Mouse (Mus musculus): ENCODE data around the gene Krtap17-1. TPM values are rescaled to one million over a fixed set of nuclear protein-coding genes. Genes with fewer than 3 reads are reported as not detected.

Gene Krtap17-1
- 0.26 TPM in 1 of 2 replicates, not detected in the other for polyA plus RNA-seq (2015; fragmentation: Nextera tagmentation; extraction: Ambion mirVana)

DNA sequence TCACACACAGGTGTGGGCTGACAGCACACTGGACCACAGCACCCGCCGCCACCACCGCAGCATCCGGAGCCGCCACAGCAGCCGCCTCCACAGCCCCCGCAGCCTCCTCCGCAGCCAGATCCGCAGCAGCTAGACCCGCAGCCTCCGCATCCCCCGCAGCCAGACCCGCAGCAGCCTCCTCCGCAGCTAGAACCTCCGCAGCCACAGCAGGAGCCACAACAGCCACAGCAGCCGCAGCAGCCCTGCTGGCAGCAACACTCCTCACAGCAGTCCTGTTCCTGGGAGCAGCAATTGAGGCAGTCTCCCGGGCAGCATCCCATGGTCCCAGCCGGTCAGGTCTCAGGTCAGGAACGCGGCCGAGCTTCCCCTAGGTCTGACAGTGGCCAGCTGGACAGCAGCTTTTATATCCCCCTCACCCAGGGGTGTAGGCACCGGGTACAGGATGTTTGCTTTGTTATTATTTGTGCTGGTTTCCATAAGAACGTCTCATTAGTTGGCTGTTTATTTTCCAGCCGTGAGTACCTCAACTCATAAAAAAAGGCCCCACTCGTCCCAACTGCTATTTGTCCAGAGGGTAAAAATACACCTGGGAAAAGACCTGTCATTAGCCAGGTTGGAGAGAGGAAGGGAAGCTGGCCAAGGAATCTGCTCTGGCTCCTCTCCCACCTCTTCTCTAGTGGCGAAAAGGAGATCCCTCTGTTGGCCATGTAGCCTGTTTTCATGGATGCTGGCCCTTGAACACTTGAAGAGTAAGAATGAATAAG lies at the start of gene Krtap17-1:
Gene Krtap17-1, minus strand, starts transcription at position 375 of the 764 bp plus-strand sequence.
- H3K27ac ChIP-seq = no peak within 1 kb of the TSS
- H3K4me3 ChIP-seq (replicated peaks) = no peak within 1 kb of the TSS
- H3K27me3 ChIP-seq (replicated peaks) = 0 out of 2 replicates have a peak, but pooled peaks cover 3% of the 10 kb centered on the region
- H3K36me3 ChIP-seq = no peaks in the 10 kb centered on the region
- WGBS = 12% methylated on average over 26 of the region's 26 CpGs
- H3K4me2 ChIP-seq (replicated peaks) = peak within 1 kb of the TSS; percentile 17; the same call in 1 of the 2 replicates
- no peak for ATAC-seq
- H3K4me1 ChIP-seq (replicated peaks) = no peaks in the 10 kb centered on the region
- no peak within 1 kb of the TSS for H3K9ac ChIP-seq
- H3K9me3 ChIP-seq = no peaks in the 10 kb centered on the region

DNA sequence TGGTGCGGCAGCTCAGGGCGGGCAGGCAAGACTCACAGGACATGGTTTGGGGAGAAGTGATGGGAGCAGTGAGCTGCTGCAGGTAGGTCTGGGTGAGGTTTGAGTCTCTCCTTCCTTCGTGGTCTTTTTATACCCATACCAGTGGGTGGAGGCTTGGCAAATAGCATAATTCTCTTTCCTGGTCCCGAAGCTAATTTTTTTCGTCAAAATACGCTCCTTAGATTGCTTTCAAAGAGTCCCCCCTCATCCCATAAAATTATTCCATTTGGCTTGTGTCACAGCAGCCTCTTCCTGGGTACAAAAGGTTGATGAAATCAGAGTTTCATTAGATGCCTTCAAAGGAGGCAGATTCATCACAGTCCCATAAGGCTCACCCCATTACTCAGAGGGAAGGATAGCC lies 47.7 kb upstream of the Krtap17-1 start, which contains the start of gene Krt34:
Gene Krt34, minus strand, starts transcription at position 101 of the 400 bp plus-strand sequence.
- Histone ChIP-seq H3K36me3 (no peaks in the 10 kb centered on the region), H3K9me3 (no peaks in the 10 kb centered on the region), H3K27me3 (replicated peaks) (no peaks in the 10 kb centered on the region), H3K4me3 (replicated peaks) (no peak within 1 kb of the TSS), H3K4me1 (replicated peaks) (0 out of 2 replicates have a peak, but pooled peaks cover under 1% of the 10 kb centered on the region), H3K4me2 (replicated peaks) (no peak within 1 kb of the TSS), H3K9ac (no peak within 1 kb of the TSS), H3K27ac (no peak within 1 kb of the TSS)
- WGBS = 88% methylated on average over 6 of the region's 6 CpGs
- no peak for ATAC-seq

DNA sequence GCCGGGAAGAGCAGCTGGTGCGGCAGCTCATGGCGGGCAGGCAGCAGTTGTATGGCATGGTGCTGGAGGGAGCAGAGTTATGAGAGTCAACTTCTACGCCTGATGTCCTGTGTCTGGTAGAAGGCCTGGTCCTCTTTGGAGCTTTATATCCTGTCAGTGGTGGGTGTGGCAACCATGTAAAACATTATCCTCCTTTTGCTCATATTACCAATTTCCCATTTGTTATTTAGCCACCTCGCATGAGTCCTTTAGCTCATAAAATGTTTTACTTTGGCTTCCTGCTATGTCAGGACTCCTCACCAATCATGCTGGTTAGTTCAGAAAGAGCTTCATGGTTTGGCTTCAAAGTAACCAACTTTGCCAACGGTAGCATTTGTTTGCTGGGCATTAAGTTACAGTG lies 36.0 kb upstream of the Krtap17-1 start, which contains the start of gene Krt33b:
Gene Krt33b, minus strand, starts transcription at position 101 of the 400 bp plus-strand sequence.
- Histone ChIP-seq H3K4me1 (replicated peaks) (no peaks in the 10 kb centered on the region), H3K27me3 (replicated peaks) (no peaks in the 10 kb centered on the region), H3K4me2 (replicated peaks) (no peak within 1 kb of the TSS), H3K9ac (no peak within 1 kb of the TSS), H3K36me3 (no peaks in the 10 kb centered on the region), H3K4me3 (replicated peaks) (no peak within 1 kb of the TSS), H3K9me3 (no peaks in the 10 kb centered on the region), H3K27ac (no peak within 1 kb of the TSS)
- ATAC-seq = no peak
- WGBS = 86% methylated on average over 6 of the region's 6 CpGs

DNA sequence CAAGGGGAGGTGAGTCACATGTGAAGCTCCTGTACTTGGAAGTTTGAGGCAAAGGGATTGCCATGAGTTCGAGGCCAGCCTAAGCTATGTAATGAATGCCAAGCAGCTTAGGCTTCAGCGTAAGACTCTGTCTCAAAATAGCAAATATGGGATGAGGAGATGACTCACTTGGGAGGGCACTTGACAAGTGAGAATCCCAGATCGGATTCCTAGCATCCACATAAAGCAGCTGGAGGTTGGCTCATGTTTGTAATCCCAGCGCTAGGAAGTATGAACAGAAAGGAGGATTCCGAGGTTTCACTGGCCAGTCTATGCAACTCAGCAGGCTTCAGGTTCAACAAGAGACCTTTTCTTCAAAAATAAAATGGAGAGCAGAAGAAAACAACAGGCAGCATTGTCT lies 27.6 kb upstream of the Krtap17-1 start:
- H3K9me3 ChIP-seq = no peaks in the 10 kb centered on the region
- no peak overlapping the region for H3K4me2 ChIP-seq (replicated peaks)
- no peak overlapping the region for H3K27ac ChIP-seq
- 72% methylated on average over 5 of the region's 5 CpGs for WGBS
- H3K27me3 ChIP-seq (replicated peaks) = no peaks in the 10 kb centered on the region
- no peaks in the 10 kb centered on the region for H3K36me3 ChIP-seq
- no peaks in the 10 kb centered on the region for H3K4me1 ChIP-seq (replicated peaks)
- ATAC-seq = no peak
- H3K9ac ChIP-seq = no peak overlapping the region
- no peak overlapping the region for H3K4me3 ChIP-seq (replicated peaks)

DNA sequence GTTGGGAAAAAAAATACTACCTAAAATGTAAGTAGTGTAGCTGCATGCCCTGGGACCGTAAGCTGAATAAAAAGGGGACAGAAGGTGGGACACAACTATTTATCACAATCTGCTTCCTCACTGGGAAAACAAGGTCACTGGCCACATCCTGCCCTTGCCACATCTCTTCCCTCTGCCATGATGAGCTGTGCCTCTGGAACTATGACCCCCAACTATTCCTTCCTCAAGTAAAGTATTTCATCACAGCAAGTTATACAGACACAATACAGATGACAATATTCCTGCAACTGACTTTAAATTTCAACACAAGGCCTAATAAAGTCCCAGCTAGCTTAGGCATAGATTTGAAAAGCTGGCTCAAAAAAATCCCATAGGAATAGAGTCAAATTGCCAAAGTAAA lies 25.7 kb upstream of the Krtap17-1 start:
- no peaks in the 10 kb centered on the region for H3K9me3 ChIP-seq
- no peak overlapping the region for H3K4me2 ChIP-seq (replicated peaks)
- no peaks in the 10 kb centered on the region for H3K36me3 ChIP-seq
- H3K9ac ChIP-seq = no peak overlapping the region
- 82% methylated on average over 1 of the region's 1 CpGs for WGBS
- no peak for ATAC-seq
- H3K27ac ChIP-seq = no peak overlapping the region
- H3K4me1 ChIP-seq (replicated peaks) = no peaks in the 10 kb centered on the region
- H3K27me3 ChIP-seq (replicated peaks) = no peaks in the 10 kb centered on the region
- no peak overlapping the region for H3K4me3 ChIP-seq (replicated peaks)

DNA sequence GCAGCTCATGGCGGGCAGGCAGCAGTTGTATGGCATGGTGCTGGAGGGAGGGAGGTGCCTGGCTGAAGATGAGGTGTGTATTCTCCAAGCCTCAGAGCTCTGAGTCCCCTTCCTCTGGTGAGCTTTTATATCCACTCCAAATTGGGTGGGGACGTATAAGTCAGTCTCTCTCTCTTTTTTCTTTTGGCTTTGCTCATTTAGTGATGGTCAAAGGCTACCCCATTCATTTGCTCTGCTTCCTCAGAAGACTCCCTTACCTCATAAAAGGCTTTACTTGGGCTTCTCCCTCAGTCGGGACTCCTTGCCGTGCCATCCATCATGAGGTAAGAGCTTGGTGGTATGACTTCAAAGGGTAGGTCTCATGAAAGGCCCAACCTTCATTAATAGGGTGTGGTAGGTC lies 22.3 kb upstream of the Krtap17-1 start, which contains the start of gene Krt33a:
Gene Krt33a, minus strand, starts transcription at position 101 of the 400 bp plus-strand sequence.
- Histone ChIP-seq H3K4me3 (replicated peaks) (no peak within 1 kb of the TSS), H3K27ac (no peak within 1 kb of the TSS), H3K9ac (no peak within 1 kb of the TSS), H3K4me1 (replicated peaks) (no peaks in the 10 kb centered on the region), H3K4me2 (replicated peaks) (no peak within 1 kb of the TSS), H3K9me3 (no peaks in the 10 kb centered on the region), H3K36me3 (no peaks in the 10 kb centered on the region), H3K27me3 (replicated peaks) (no peaks in the 10 kb centered on the region)
- ATAC-seq = no peak
- WGBS = 71% methylated on average over 4 of the region's 4 CpGs

DNA sequence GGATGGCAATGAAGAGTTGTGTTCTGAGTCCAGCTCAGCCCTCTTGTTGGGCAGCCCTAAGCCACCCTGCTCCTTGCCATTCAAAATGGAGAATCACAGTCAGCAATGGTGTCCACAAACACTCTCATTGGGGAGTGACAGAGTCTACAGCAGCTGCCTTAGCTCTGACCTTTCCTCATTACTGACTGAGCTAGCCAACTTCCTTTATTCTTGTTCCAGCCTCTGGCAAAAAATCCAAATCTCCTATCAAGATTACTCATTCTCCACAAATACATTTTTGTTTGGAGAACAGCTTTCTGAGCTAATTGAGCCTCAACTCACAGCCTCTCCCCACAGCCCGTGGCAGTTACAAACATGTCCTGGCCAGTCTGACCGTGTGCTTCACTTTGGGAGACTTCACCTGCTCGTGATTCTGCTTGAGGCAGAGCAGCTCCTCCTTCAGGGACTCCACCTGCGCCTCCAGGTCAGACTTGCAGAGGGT lies 19.9 kb upstream of the Krtap17-1 start:
- Histone ChIP-seq H3K9ac (no peak overlapping the region), H3K4me1 (replicated peaks) (no peaks in the 10 kb centered on the region), H3K4me3 (replicated peaks) (no peak overlapping the region), H3K36me3 (no peaks in the 10 kb centered on the region), H3K4me2 (replicated peaks) (no peak overlapping the region), H3K9me3 (no peaks in the 10 kb centered on the region), H3K27me3 (replicated peaks) (no peaks in the 10 kb centered on the region), H3K27ac (no peak overlapping the region)
- no peak for ATAC-seq
- 46% methylated on average over 4 of the region's 4 CpGs for WGBS

DNA sequence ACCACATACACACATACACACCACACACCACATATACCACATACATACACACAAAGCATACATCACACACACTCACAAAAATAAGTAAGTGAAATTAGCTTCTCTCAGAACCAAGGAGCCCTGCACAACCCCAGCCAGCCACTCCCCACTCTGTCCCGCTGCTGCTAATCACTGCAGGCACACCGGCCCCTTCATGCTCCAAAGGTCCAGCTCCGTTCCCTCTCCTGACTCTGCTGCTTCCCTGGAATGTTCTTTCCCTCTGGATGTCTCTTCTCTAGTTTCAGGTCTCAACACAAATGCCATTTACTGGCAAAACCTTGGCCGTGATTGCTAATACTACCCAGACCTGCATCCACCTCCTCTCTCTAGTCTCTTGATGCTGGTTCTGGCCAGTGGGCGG lies 16.9 kb upstream of the Krtap17-1 start:
- Histone ChIP-seq H3K4me2 (replicated peaks) (no peak overlapping the region), H3K4me1 (replicated peaks) (no peaks in the 10 kb centered on the region), H3K27ac (no peak overlapping the region), H3K36me3 (no peaks in the 10 kb centered on the region), H3K9ac (no peak overlapping the region), H3K4me3 (replicated peaks) (no peak overlapping the region), H3K27me3 (replicated peaks) (no peaks in the 10 kb centered on the region), H3K9me3 (no peaks in the 10 kb centered on the region)
- WGBS = 69% methylated on average over 5 of the region's 5 CpGs
- no peak for ATAC-seq

DNA sequence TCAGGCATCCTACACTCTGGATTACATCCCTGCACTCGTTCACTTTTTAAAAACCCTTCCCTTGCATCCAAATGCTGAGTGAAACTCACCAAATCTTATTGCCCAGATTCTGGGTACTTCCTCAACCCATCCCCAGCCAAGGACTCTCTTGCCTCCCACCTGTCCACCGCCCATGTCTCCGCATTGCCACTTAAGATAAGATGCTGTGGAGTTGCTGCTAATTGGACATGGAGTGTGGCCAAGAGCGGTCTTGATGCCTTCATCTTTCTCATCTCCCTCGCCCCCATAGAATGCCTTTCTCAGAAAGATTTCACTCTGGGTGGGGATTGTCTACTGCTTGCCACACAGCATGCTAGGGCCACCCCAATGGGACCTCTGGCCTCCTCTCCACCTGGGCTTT lies 14.5 kb upstream of the Krtap17-1 start:
- Histone ChIP-seq H3K9ac (no peak overlapping the region), H3K27me3 (replicated peaks) (no peaks in the 10 kb centered on the region), H3K4me2 (replicated peaks) (no peak overlapping the region), H3K4me1 (replicated peaks) (no peaks in the 10 kb centered on the region), H3K36me3 (no peaks in the 10 kb centered on the region), H3K27ac (no peak overlapping the region), H3K9me3 (no peaks in the 10 kb centered on the region), H3K4me3 (replicated peaks) (no peak overlapping the region)
- WGBS = 91% methylated on average over 5 of the region's 5 CpGs
- ATAC-seq = no peak

DNA sequence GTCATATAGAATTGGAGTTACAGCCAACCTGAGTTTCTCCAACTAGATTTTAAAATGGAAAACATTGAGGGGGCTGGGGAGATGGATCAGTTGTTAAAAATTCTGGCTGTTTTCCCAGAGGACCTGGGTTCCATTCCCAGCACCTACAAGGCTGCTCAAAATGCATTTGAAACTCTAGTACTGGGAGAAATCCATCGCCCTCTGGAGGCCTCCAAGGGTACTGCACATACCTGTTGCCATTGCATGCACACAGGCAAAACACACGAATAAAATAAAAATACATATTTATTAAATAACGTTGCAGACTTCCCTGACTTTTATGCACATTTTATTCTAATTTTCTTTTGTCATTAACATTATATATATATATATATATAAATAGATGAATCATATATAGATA lies 12.8 kb upstream of the Krtap17-1 start:
- Histone ChIP-seq H3K4me3 (replicated peaks) (no peak overlapping the region), H3K27ac (no peak overlapping the region), H3K4me1 (replicated peaks) (no peaks in the 10 kb centered on the region), H3K36me3 (no peaks in the 10 kb centered on the region), H3K9ac (no peak overlapping the region), H3K27me3 (replicated peaks) (no peaks in the 10 kb centered on the region), H3K4me2 (replicated peaks) (no peak overlapping the region), H3K9me3 (no peaks in the 10 kb centered on the region)
- 60% methylated on average over 3 of the region's 3 CpGs for WGBS
- ATAC-seq = no peak

DNA sequence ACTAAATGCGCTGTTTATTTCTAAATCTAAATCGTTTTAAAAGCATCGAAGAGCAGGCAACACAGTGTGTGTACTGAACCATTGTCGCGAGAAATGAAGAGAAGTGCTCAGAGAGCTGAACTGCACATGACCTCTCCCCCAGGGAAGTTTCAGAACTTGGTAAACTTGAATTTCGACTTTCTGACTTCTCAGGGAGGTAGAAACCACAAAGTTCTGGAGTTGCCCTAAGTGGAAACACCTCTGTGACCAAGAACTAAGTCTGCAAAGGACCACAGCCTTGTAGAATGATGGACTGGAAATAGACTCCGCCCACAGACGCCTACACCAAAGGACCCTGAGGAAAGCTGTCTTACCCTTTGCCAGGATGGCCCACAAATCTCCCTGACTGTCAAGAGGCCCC lies 12.1 kb upstream of the Krtap17-1 start:
- Histone ChIP-seq H3K4me1 (replicated peaks) (no peaks in the 10 kb centered on the region), H3K9me3 (no peaks in the 10 kb centered on the region), H3K27me3 (replicated peaks) (no peaks in the 10 kb centered on the region), H3K4me3 (replicated peaks) (no peak overlapping the region), H3K9ac (no peak overlapping the region), H3K27ac (no peak overlapping the region), H3K4me2 (replicated peaks) (no peak overlapping the region), H3K36me3 (no peaks in the 10 kb centered on the region)
- WGBS = 78% methylated on average over 8 of the region's 8 CpGs
- ATAC-seq = no peak

DNA sequence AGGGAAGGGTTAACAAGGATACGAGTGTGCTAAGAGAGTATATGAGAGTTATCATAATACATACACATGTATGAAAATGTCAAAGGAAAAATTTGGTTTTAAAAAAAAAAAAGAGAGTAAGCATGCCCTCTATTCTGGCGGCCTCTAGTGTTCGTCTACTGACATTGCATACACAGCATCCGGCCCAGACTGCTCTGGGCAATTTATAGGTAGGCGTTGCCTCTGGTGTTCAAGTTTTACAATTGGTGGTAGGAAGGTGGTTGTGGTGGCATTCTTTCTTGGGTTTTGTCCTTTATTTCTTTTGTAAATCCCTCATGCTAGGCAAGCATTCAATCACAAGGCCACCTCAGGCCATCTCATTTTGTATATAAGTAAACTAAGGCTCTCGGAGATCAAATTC lies 11.1 kb upstream of the Krtap17-1 start:
- Histone ChIP-seq H3K27ac (no peak overlapping the region), H3K36me3 (no peaks in the 10 kb centered on the region), H3K9ac (no peak overlapping the region), H3K27me3 (replicated peaks) (no peaks in the 10 kb centered on the region), H3K4me3 (replicated peaks) (no peak overlapping the region), H3K4me2 (replicated peaks) (no peak overlapping the region), H3K4me1 (replicated peaks) (no peaks in the 10 kb centered on the region), H3K9me3 (no peaks in the 10 kb centered on the region)
- ATAC-seq = no peak
- WGBS = 21% methylated on average over 6 of the region's 6 CpGs

DNA sequence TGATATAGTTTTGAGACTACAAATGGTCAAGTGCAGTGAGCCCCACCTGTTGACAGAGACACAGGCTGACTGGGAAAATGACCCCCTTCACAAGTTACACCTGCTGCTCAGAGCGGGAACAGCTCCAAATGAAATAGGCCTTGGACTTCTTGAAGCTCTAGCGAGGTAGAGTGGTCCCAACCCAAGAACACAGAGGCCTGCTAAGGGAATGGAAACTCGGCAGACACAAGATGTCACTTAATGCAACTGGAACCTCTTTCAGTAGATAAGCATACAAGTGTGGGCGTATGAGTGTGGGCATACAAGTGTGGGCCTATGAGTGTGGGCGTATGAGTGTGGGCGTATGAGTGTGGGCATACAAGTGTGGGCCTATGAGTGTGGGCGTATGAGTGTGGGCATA lies 5.3 kb upstream of the Krtap17-1 start:
- Histone ChIP-seq H3K4me1 (replicated peaks) (no peaks in the 10 kb centered on the region), H3K4me3 (replicated peaks) (no peak overlapping the region), H3K9me3 (no peaks in the 10 kb centered on the region), H3K27ac (no peak overlapping the region), H3K9ac (no peak overlapping the region), H3K36me3 (no peaks in the 10 kb centered on the region), H3K27me3 (replicated peaks) (0 out of 2 replicates have a peak, but pooled peaks cover 3% of the 10 kb centered on the region), H3K4me2 (replicated peaks) (no peak overlapping the region)
- no peak for ATAC-seq
- 91% methylated on average over 7 of the region's 7 CpGs for WGBS
